Mouse (Mus musculus) MEL (cell line): ENCODE measurements around the gene Mtmr4. TPM values are rescaled to one million over a fixed set of nuclear protein-coding genes. Genes with fewer than 3 reads are reported as not detected.

Source experiments
- DNase-seq: peaks from one replicate; pipeline ENCODE4 v3.0.0; 2011; ENCODE audit warnings: low read depth, low spot score
- H3K27ac ChIP-seq: 2 replicates; pipeline ENCODE4 v1.5.1; 2012; ENCODE audit warnings: low read depth, mild to moderate bottlenecking, control low read depth, low read length, moderate library complexity; ENCODE audit not compliant: control insufficient read depth
- H3K27me3 ChIP-seq, 2 experiments: fragments of 150-350 bp in 1 of 2; sonication (generic) in 1 of 2; 2 replicates each; pipeline ENCODE4 v1.6.1; 2012; ENCODE audit warnings: low read length in 2 of 2, mild to moderate bottlenecking in 2 of 2, improper control_type of control experiment in 1 of 2, moderate library complexity in 1 of 2; ENCODE audit not compliant: insufficient read depth in 2 of 2, control insufficient read depth in 1 of 2
- H3K36me3 ChIP-seq, 2 experiments: 2 replicates each; pipeline ENCODE4 v1.6.1; 2012 to 2014; ENCODE audit warnings: low read length in 2 of 2, improper control_type of control experiment in 1 of 2, inconsistent platforms in 1 of 2, mild to moderate bottlenecking in 1 of 2; ENCODE audit not compliant: insufficient read depth in 2 of 2, control insufficient read depth in 1 of 2
- H3K4me1 ChIP-seq, 2 experiments: fragments of 150-350 bp in 1 of 2; sonication (generic) in 1 of 2; 2 replicates each; pipeline ENCODE4 v1.6.1; 2012; ENCODE audit warnings: low read length in 2 of 2, improper control_type of control experiment in 1 of 2, mild to moderate bottlenecking in 1 of 2; ENCODE audit not compliant: insufficient read depth in 2 of 2, control insufficient read depth in 1 of 2
- H3K4me3 ChIP-seq, 2 experiments: fragments of 150-350 bp in 1 of 2; sonication (generic) in 1 of 2; 2 replicates each; pipeline ENCODE4 v1.5.1; 2012; ENCODE audit warnings: low read depth in 2 of 2, low read length in 2 of 2, mild to moderate bottlenecking in 2 of 2, moderate library complexity in 2 of 2, control low read depth in 1 of 2, improper control_type of control experiment in 1 of 2; ENCODE audit not compliant: control insufficient read depth in 1 of 2, insufficient read depth in 1 of 2
- H3K79me2 ChIP-seq: 2 replicates; pipeline ENCODE4 v1.6.1; 2012; ENCODE audit warnings: mild to moderate bottlenecking, low read length, moderate library complexity; ENCODE audit not compliant: control insufficient read depth, poor library complexity, insufficient read depth
- H3K9ac ChIP-seq: 2 replicates; pipeline ENCODE4 v1.6.1; 2012; ENCODE audit warnings: low read depth, mild to moderate bottlenecking, control low read depth, low read length, moderate library complexity; ENCODE audit not compliant: control insufficient read depth, poor library complexity, severe bottlenecking
- H3K9me3 ChIP-seq: fragments of 150-350 bp; sonication (generic); replicated peaks from 2 replicates; pipeline ENCODE4 v1.6.1; 2012; ENCODE audit warnings: mild to moderate bottlenecking, low read length, improper control_type of control experiment, moderate library complexity; ENCODE audit not compliant: insufficient read depth
- CHD2 ChIP-seq: IDR thresholded peaks from 2 replicates; pipeline ENCODE4 v1.6.1; 2011; ENCODE audit warnings: low read length, improper control_type of control experiment
- EP300 ChIP-seq, 2 experiments: IDR thresholded peaks; 2 replicates each; pipeline ENCODE4 v1.6.1; 2011; ENCODE audit warnings: improper control_type of control experiment in 2 of 2, low read length in 2 of 2, low read depth in 1 of 2, mild to moderate bottlenecking in 1 of 2
- ETS1 ChIP-seq: IDR thresholded peaks from 2 replicates; pipeline ENCODE4 v1.6.1; 2012; ENCODE audit warnings: low read depth, mild to moderate bottlenecking, inconsistent platforms, low read length, improper control_type of control experiment, moderate library complexity
- GABPA ChIP-seq: IDR thresholded peaks from 2 replicates; pipeline ENCODE4 v1.6.1; 2012; ENCODE audit warnings: low read depth, mild to moderate bottlenecking, inconsistent platforms, low read length, improper control_type of control experiment, moderate library complexity
- JUND ChIP-seq: IDR thresholded peaks from 2 replicates; pipeline ENCODE4 v1.6.1; 2011; ENCODE audit warnings: low read depth, mild to moderate bottlenecking, improper control_type of control experiment, low read length
- MAZ ChIP-seq: IDR thresholded peaks from 2 replicates; pipeline ENCODE4 v1.6.1; 2012; ENCODE audit warnings: low read depth, mild to moderate bottlenecking, inconsistent platforms, low read length, improper control_type of control experiment
- MYB ChIP-seq: IDR thresholded peaks from 2 replicates; pipeline ENCODE4 v1.6.1; 2011; ENCODE audit warnings: mild to moderate bottlenecking, low read depth, low read length, improper control_type of control experiment
- RAD21 ChIP-seq: IDR thresholded peaks from 2 replicates; pipeline ENCODE4 v1.6.1; 2011; ENCODE audit warnings: mild to moderate bottlenecking, low read depth, low read length, improper control_type of control experiment
- SIN3A ChIP-seq: IDR thresholded peaks from 2 replicates; pipeline ENCODE4 v1.6.1; 2012; ENCODE audit warnings: low read length, improper control_type of control experiment, inconsistent platforms
- TAL1 ChIP-seq: IDR thresholded peaks from 2 replicates; pipeline ENCODE4 v1.6.1; 2012; ENCODE audit warnings: mild to moderate bottlenecking, inconsistent platforms, low read length, moderate library complexity, mixed read lengths
- ZKSCAN1 ChIP-seq: IDR thresholded peaks from 2 replicates; pipeline ENCODE4 v1.6.1; 2012; ENCODE audit warnings: low read depth, mild to moderate bottlenecking, inconsistent platforms, low read length, improper control_type of control experiment, moderate library complexity
- polyA plus RNA-seq, 2 experiments: library from polyadenylated mRNA; stranded (reverse) in 1 of 2; unstranded in 1 of 2; fragments of >175 nt in 1 of 2; fragments of >200 nt in 1 of 2; gene quantifications; 2 replicates each; pipeline versions ENCODE4 v1.2.1 to v1.2.4; 2012; ENCODE audit warnings: low replicate concordance in 2 of 2, low read depth in 1 of 2; ENCODE audit not compliant: insufficient read length in 2 of 2, insufficient read depth in 1 of 2, missing spikeins in 1 of 2
- total RNA-seq: library from RNA; depleted of rRNA; stranded (reverse); fragments of 300-350 nt; gene quantifications from 2 replicates; pipeline ENCODE4 v1.2.3, GENCODE M21; 2012

Gene Mtmr4
- total and polyA plus RNA-seq, 3 experiments, result 25.9 to 32.4 TPM; not detected in 1

- H3K27ac ChIP-seq, result no peak within 1 kb of the TSS
- no peaks in the 10 kb centered on the region; a peak in 1 of 4 replicates for H3K4me1 ChIP-seq
- H3K4me3 ChIP-seq, result no peak within 1 kb of the TSS
- H3K9ac ChIP-seq, result no peak within 1 kb of the TSS
- no peak for TF ChIP-seq SIN3A
- no peak for TF ChIP-seq ETS1
- no peak for TF ChIP-seq CHD2
- TF ChIP-seq RAD21, result no peak
- TF ChIP-seq EP300 (IDR thresholded peaks at IDR 0.05; ENCODE audit: low read depth in 1 of 2, low read length in 2 of 2), result no peak
- H3K79me2 ChIP-seq, result no peaks in the 10 kb centered on the region
- H3K36me3 ChIP-seq, result peaks cover 3 to 6% of the 10 kb centered on the region in 2 experiments; a peak in 2 of 4 replicates
- H3K9me3 ChIP-seq, result no peaks in the 10 kb centered on the region
- H3K27me3 ChIP-seq, result no peaks in the 10 kb centered on the region
- no peak for DNase-seq
Measured at GRCm38 (mm10) chr11:87616790-87617474, 25.0 kb downstream of the Mtmr4 start, which contains the start of gene Hsf5. Gene Hsf5 (plus strand): TSS chr11:87617164.

GRCm38 (mm10) chr11:87617606-87618005 lies 25.6 kb downstream of the Mtmr4 start:
- H3K27me3 ChIP-seq, result no peaks in the 10 kb centered on the region
- TF ChIP-seq TAL1 (no peak), JUND (no peak), ETS1 (no peak), ZKSCAN1 (no peak), MYB (no peak)
- no peaks in the 10 kb centered on the region for H3K9me3 ChIP-seq
- no peak overlapping the region for H3K27ac ChIP-seq
- H3K9ac ChIP-seq, result no peak overlapping the region
- no peaks in the 10 kb centered on the region for H3K79me2 ChIP-seq
- H3K36me3 ChIP-seq, result peaks cover 3 to 6% of the 10 kb centered on the region in 2 experiments; a peak in 2 of 4 replicates
- no peak for DNase-seq
- no peaks in the 10 kb centered on the region; a peak in 1 of 4 replicates for H3K4me1 ChIP-seq
- no peak overlapping the region for H3K4me3 ChIP-seq

DNA sequence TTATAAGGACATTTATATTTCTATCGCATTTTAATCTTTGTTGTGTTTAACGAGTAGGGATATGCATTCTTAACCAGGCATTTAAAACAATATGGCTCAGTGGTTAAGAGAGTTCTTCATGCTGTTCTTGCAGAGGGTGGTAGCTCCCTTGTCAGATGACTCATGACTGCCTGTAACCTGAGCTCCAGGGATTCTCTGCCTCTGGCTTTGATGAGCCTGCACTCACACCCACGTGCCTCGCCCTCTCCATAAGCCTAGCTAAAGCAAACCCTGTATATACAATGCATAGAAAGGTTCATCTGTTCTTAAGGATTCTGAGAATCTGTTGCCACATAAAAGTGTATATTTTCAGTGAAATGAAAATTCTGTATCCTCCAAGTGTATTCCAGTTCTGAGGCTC lies 31.2 kb downstream of the Mtmr4 start:
- H3K9me3 ChIP-seq, result no peaks in the 10 kb centered on the region
- no peak overlapping the region for H3K9ac ChIP-seq
- peak; percentile 34 for DNase-seq
- no peaks in the 10 kb centered on the region for H3K27me3 ChIP-seq
- no peak overlapping the region for H3K4me3 ChIP-seq
- no peaks in the 10 kb centered on the region; a peak in 1 of 4 replicates for H3K4me1 ChIP-seq
- no peak overlapping the region for H3K27ac ChIP-seq
- H3K36me3 ChIP-seq, result 0 out of 4 replicates have a peak, but pooled peaks cover 0 to 3% of the 10 kb centered on the region in 2 experiments
- TF ChIP-seq MAZ, result no peak
- no peak for TF ChIP-seq GABPA
- no peaks in the 10 kb centered on the region for H3K79me2 ChIP-seq
